Mouse (Mus musculus) kidney, adult 2 months (tissue): ENCODE data around the gene Lgr6.

Experiments
- CTCF ChIP-seq: fragments of 200-500 bp; conservative IDR thresholded peaks from 2 replicates; pipeline ENCODE4 v1.5.1; 2011; ENCODE audit warnings: low read depth, mild to moderate bottlenecking, control low read depth, low read length, moderate library complexity, mixed read lengths; ENCODE audit not compliant: insufficient read depth, insufficient read length
- POLR2A ChIP-seq: fragments of 200-500 bp; IDR thresholded peaks from one replicate; pipeline ENCODE4 v1.6.1; 2011; ENCODE audit warnings: low read depth, low read length, control low read depth

- TF ChIP-seq POLR2A (no peak), CTCF (no peak)
These were observed 90.1 kb downstream of the Lgr6 start for GRCm38 (mm10) chr1:135014921-135015445.
